Mouse (Mus musculus) cerebellum, adult 2 months (tissue): ENCODE data around the gene Ypel2.

Experiments used
- CTCF ChIP-seq: fragments of 200-500 bp; IDR thresholded peaks from 2 replicates; pipeline ENCODE4 v1.5.1; 2011; ENCODE audit warnings: low read depth, mild to moderate bottlenecking, control low read depth, low read length, moderate library complexity, borderline replicate concordance; ENCODE audit not compliant: insufficient read depth
- POLR2A ChIP-seq: fragments of 200-500 bp; IDR thresholded peaks from 2 replicates; pipeline ENCODE4 v1.6.1; 2011; ENCODE audit warnings: low read length, control low read depth, borderline replicate concordance; ENCODE audit not compliant: insufficient read depth

DNA sequence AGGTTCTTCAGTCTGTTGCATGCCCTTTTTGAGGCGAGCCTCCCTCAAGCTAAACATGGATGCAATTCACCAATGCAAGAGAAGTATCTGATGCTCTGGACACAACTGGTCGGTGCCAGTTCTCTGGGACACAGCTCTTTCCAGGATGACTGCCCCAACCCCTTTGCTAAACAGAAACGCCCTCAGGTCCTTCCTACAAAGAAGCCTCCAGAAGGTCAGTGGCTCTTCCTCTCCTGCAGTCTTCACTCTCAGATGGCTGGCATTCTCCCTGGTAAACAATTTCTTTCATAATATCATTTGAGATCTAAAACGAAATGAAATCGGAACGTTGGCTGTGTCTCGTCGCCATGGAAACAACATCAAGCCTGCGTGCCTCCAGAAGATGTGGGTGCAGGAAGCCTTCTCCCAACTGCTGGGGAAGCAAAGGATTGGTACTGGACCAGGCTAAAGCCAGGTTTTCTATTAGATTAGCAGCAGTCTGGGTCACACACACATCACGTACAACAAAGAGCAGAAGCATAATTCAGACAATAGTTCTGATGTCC lies 62.8 kb downstream of the Ypel2 start:
- TF ChIP-seq CTCF (no peak), POLR2A (no peak)
